Mouse (Mus musculus): ENCODE data around the gene Tox2. TPM values are rescaled to one million over a fixed set of nuclear protein-coding genes. Genes with fewer than 3 reads are reported as not detected.

Tox2 gene
- polyA plus RNA-seq, 1 experiment from 2014 or later, result 0.36 TPM

GRCm38 (mm10) chr2:163331423-163331822 lies 128.5 kb downstream of the Tox2 start:
- 63% methylated on average over 6 of the region's 6 CpGs for WGBS (ENCODE audit: insufficient replicate concordance)
- no peak for ATAC-seq (ENCODE audit: low read depth)
- no peaks in the 10 kb centered on the region for H3K36me3 ChIP-seq

GRCm38 (mm10) chr2:163332368-163333055 lies 129.6 kb downstream of the Tox2 start:
- ATAC-seq (ENCODE audit: low read depth), result no peak
- no peak overlapping the region for H3K4me3 ChIP-seq (replicated peaks)
- H3K27me3 ChIP-seq, result peaks cover 22% of the 10 kb centered on the region
- no peaks in the 10 kb centered on the region for H3K9me3 ChIP-seq (replicated peaks)
- H3K36me3 ChIP-seq, result no peaks in the 10 kb centered on the region
- WGBS (ENCODE audit: insufficient replicate concordance), result 60% methylated on average over 13 of the region's 13 CpGs
- H3K4me2 ChIP-seq, result no peak overlapping the region
- DNase-seq, result no peak
- H3K9ac ChIP-seq, result no peak overlapping the region
- no peaks in the 10 kb centered on the region for H3K4me1 ChIP-seq (replicated peaks)
- H3K27ac ChIP-seq, result no peak overlapping the region

More at GRCm38 (mm10) chr2:163331423-163331822, 128.5 kb downstream of the Tox2 start:
- H3K4me1 ChIP-seq (replicated peaks), result no peaks in the 10 kb centered on the region
- H3K27me3 ChIP-seq, result peaks cover 12% of the 10 kb centered on the region; the same call in 1 of the 2 replicates
- H3K27ac ChIP-seq, result no peak overlapping the region
- no peaks in the 10 kb centered on the region for H3K9me3 ChIP-seq (replicated peaks)
- no peak overlapping the region for H3K4me3 ChIP-seq (replicated peaks)
- H3K9ac ChIP-seq, result no peak overlapping the region
- DNase-seq, result no peak
- H3K4me2 ChIP-seq, result no peak overlapping the region

- Histone ChIP-seq H3K27me3 (peaks cover 54% of the 10 kb centered on the region), H3K9ac (no peak overlapping the region), H3K4me3 (replicated peaks) (no peak overlapping the region), H3K9me3 (replicated peaks) (no peaks in the 10 kb centered on the region), H3K27ac (no peak overlapping the region), H3K36me3 (no peaks in the 10 kb centered on the region), H3K4me2 (no peak overlapping the region), H3K4me1 (replicated peaks) (peaks cover 7% of the 10 kb centered on the region; the same call in 1 of the 2 replicates)
- ATAC-seq (ENCODE audit: low read depth) (peak; percentile 61; the same call in 1 of the 2 replicates), DNase-seq (peak; percentile 59)
- 24% methylated on average over 9 of the region's 9 CpGs for WGBS (ENCODE audit: insufficient replicate concordance)
These were observed 137.3 kb downstream of the Tox2 start for GRCm38 (mm10) chr2:163340263-163340662.

GRCm38 (mm10) chr2:163343671-163344070 lies 140.7 kb downstream of the Tox2 start:
- H3K36me3 ChIP-seq, result no peaks in the 10 kb centered on the region
- DNase-seq (no peak), ATAC-seq (ENCODE audit: low read depth) (no peak)
- WGBS (ENCODE audit: insufficient replicate concordance), result 78% methylated on average over 4 of the region's 4 CpGs
- no peaks in the 10 kb centered on the region for H3K9me3 ChIP-seq (replicated peaks)
- no peak overlapping the region for H3K27ac ChIP-seq
- H3K4me1 ChIP-seq (replicated peaks), result peaks cover 7% of the 10 kb centered on the region; the same call in 1 of the 2 replicates
- H3K4me3 ChIP-seq (replicated peaks), result no peak overlapping the region
- no peak overlapping the region for H3K9ac ChIP-seq
- H3K27me3 ChIP-seq, result peaks cover 31% of the 10 kb centered on the region
- no peak overlapping the region for H3K4me2 ChIP-seq

GRCm38 (mm10) chr2:163344976-163345660 lies 142.2 kb downstream of the Tox2 start:
- Histone ChIP-seq H3K36me3 (no peaks in the 10 kb centered on the region), H3K9ac (no peak overlapping the region), H3K4me2 (no peak overlapping the region), H3K4me3 (replicated peaks) (no peak overlapping the region), H3K27ac (no peak overlapping the region), H3K9me3 (replicated peaks) (no peaks in the 10 kb centered on the region), H3K4me1 (replicated peaks) (peaks cover 9% of the 10 kb centered on the region), H3K27me3 (peaks cover 20% of the 10 kb centered on the region)
- WGBS (ENCODE audit: insufficient replicate concordance), result 62% methylated on average over 13 of the region's 13 CpGs
- no peak for ATAC-seq (ENCODE audit: low read depth)
- DNase-seq, result no peak

DNA sequence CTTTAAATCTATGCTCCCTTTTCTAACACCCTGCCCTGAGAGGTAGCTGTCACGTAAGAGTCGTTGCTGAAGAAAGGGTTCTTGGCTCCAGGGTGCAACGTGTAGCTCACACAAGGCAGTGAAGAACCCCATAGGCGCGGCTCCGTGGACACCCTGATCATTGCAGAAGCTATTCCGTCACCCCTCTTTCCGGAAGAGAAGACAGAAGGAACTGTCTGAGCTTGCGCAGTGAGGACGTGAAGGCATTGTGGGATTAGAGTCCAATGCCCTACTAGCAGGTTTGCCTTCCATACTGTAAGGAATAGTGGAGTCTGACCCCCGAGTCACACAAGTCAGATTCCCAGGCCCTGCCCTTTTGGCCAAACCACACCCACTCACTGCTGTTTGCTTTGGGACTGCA lies 143.6 kb downstream of the Tox2 start:
- Histone ChIP-seq H3K27ac (no peak overlapping the region), H3K36me3 (no peaks in the 10 kb centered on the region)

DNA sequence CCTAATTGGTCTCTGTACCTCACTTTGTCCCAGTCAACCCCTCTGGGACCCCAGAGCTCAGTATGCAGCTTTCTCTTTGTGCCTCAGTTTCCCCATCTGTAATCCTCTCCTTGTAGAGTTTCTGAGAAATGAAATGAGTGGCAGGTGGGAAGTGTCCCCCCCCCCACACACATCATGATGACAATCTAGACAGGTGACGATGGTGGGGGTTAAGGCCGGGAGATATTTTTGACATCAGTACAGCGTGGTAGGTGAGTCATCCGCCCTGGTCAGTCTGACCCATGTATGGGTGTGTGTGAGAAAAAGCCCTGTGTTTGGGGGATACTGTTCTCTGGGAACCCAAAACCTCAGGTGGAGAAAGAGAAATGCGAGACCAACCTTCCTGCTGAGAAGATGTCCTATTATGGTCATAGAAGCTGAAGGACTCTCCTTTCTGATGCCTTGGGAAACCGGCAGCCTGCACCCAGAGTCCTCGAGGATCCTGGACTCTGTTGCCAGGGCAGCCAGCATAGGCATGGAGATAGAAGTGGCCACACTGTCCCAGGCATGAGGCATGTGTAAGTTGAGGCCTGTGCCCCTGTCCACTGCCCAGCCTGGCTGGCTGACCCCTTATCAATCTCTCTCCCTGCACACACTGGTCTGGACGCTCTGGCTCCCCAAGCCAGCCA lies 144.7 kb downstream of the Tox2 start:
- no peak overlapping the region for H3K9ac ChIP-seq
- ATAC-seq (ENCODE audit: low read depth) (no peak), DNase-seq (no peak)
- H3K36me3 ChIP-seq, result no peaks in the 10 kb centered on the region
- H3K27ac ChIP-seq, result no peak overlapping the region
- no peak overlapping the region for H3K4me2 ChIP-seq
- peaks cover 12% of the 10 kb centered on the region; the same call in 1 of the 2 replicates for H3K27me3 ChIP-seq
- H3K4me3 ChIP-seq (replicated peaks), result no peak overlapping the region
- WGBS (ENCODE audit: insufficient replicate concordance), result 63% methylated on average over 8 of the region's 8 CpGs
- H3K4me1 ChIP-seq (replicated peaks), result peaks cover 28% of the 10 kb centered on the region
- H3K9me3 ChIP-seq (replicated peaks), result no peaks in the 10 kb centered on the region

More for the DNA sequence above, 143.6 kb downstream of the Tox2 start:
- Histone ChIP-seq H3K9ac (no peak overlapping the region), H3K4me2 (no peak overlapping the region), H3K27me3 (peaks cover 9% of the 10 kb centered on the region), H3K4me3 (replicated peaks) (no peak overlapping the region), H3K9me3 (replicated peaks) (no peaks in the 10 kb centered on the region), H3K4me1 (replicated peaks) (peaks cover 21% of the 10 kb centered on the region)
- no peak for DNase-seq
- WGBS (ENCODE audit: insufficient replicate concordance), result 67% methylated on average over 11 of the region's 11 CpGs
- ATAC-seq (ENCODE audit: low read depth), result no peak

- 64% methylated on average over 7 of the region's 7 CpGs for WGBS (ENCODE audit: insufficient replicate concordance)
- no peak overlapping the region for H3K27ac ChIP-seq
These were observed 145.8 kb downstream of the Tox2 start for GRCm38 (mm10) chr2:163348677-163349076.

DNA sequence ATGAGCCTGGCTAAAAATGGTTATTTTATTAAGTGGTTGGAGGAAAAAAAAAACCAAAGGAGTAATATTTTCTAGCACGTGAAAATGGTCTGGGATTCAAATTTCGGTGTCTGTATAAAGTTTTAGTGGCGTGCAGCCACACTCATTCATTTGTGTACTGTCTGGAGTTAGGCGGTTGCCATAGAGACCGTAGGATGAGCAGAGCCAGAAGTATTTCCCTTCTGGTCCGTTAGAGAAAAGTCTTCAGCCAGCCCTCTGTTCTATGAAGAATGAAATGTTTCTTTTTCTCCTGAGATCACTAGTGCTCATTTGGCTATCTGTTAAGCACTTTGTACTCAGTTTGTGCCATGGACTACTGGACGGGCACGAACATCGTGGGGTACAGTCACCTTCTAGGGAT lies 146.5 kb downstream of the Tox2 start:
- no peak for DNase-seq
- no peak overlapping the region for H3K4me2 ChIP-seq
- no peaks in the 10 kb centered on the region for H3K9me3 ChIP-seq (replicated peaks)
- no peak overlapping the region for H3K9ac ChIP-seq
- H3K4me3 ChIP-seq (replicated peaks), result no peak overlapping the region
- peak overlapping the region; percentile 47; the same call in 1 of the 2 replicates for H3K27ac ChIP-seq
- ATAC-seq (ENCODE audit: low read depth), result no peak
- H3K36me3 ChIP-seq, result no peaks in the 10 kb centered on the region
- H3K27me3 ChIP-seq, result peaks cover 12% of the 10 kb centered on the region; the same call in 1 of the 2 replicates
- 73% methylated on average over 9 of the region's 9 CpGs for WGBS (ENCODE audit: insufficient replicate concordance)
- H3K4me1 ChIP-seq (replicated peaks), result peaks cover 40% of the 10 kb centered on the region

More at GRCm38 (mm10) chr2:163348677-163349076, 145.8 kb downstream of the Tox2 start:
- DNase-seq (no peak), ATAC-seq (ENCODE audit: low read depth) (no peak)
- no peak overlapping the region for H3K9ac ChIP-seq
- peaks cover 33% of the 10 kb centered on the region for H3K4me1 ChIP-seq (replicated peaks)
- H3K4me3 ChIP-seq (replicated peaks), result no peak overlapping the region
- H3K27me3 ChIP-seq, result peaks cover 12% of the 10 kb centered on the region; the same call in 1 of the 2 replicates
- no peaks in the 10 kb centered on the region for H3K36me3 ChIP-seq
- no peak overlapping the region for H3K4me2 ChIP-seq
- no peaks in the 10 kb centered on the region for H3K9me3 ChIP-seq (replicated peaks)

DNA sequence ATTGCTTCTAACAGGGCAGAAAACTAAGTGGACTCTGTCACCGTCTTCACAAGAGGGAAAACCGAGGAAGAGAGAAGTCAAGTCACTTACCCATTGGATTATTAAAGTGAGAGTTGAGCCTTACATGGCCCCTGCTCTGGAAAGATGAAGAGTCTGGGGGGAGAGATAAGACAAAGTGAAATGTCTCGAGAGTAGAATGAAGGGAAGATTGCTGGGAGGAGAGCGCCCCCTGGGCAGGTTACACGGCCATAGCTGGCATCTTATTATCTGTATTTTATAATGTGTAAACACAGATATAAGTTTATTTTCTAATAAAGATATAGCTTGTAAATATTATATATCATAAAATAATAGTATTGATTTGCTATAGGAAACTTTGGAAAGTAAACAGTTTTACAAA lies 147.5 kb downstream of the Tox2 start:
- ATAC-seq (ENCODE audit: low read depth), result peak; percentile 73; the same call in 1 of the 2 replicates
- Histone ChIP-seq H3K36me3 (no peaks in the 10 kb centered on the region), H3K27me3 (peaks cover 12% of the 10 kb centered on the region; the same call in 1 of the 2 replicates), H3K27ac (peak overlapping the region; percentile 47; the same call in 1 of the 2 replicates), H3K4me1 (replicated peaks) (peaks cover 49% of the 10 kb centered on the region), H3K9me3 (replicated peaks) (no peaks in the 10 kb centered on the region), H3K4me2 (peak overlapping the region; percentile 23), H3K9ac (no peak overlapping the region), H3K4me3 (replicated peaks) (no peak overlapping the region)
- peak; percentile 59 for DNase-seq
- WGBS (ENCODE audit: insufficient replicate concordance), result 20% methylated on average over 5 of the region's 5 CpGs

DNA sequence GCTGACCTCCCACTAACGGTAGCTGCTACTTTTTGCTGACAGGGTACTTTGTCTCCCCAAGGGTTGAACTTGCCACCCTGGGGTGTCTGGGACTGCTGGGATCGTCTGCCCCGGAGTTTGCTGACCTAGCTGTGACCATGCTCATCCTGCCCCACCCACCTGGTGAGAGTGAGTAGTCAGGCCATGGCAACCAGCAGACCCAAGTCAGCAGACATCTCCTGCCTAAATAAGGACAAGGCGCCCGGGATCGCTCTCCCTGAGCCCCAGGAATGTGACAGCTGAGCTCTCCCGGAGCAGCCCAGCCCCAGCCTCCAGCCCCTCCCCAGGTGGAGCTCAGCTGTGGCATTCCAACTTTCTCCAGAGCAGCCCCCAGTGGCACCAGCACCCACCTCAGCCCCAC lies 150.8 kb downstream of the Tox2 start:
- H3K36me3 ChIP-seq, result no peaks in the 10 kb centered on the region
- no peak overlapping the region for H3K4me2 ChIP-seq
- H3K9ac ChIP-seq, result peak overlapping the region; percentile 32
- peak overlapping the region; percentile 34 for H3K27ac ChIP-seq
- ATAC-seq (ENCODE audit: low read depth), result no peak
- no peak for DNase-seq
- no peaks in the 10 kb centered on the region for H3K9me3 ChIP-seq (replicated peaks)
- peaks cover 8% of the 10 kb centered on the region; the same call in 1 of the 2 replicates for H3K27me3 ChIP-seq
- no peak overlapping the region for H3K4me3 ChIP-seq (replicated peaks)
- 40% methylated on average over 7 of the region's 7 CpGs for WGBS (ENCODE audit: insufficient replicate concordance)
- H3K4me1 ChIP-seq (replicated peaks), result peaks cover 82% of the 10 kb centered on the region

All from liver, embryonic 13.5 days (tissue).